Mouse (Mus musculus) midbrain, embryonic 12.5 days (tissue): ENCODE data around the gene Gm20388. TPM values are rescaled to one million over a fixed set of nuclear protein-coding genes. Genes with fewer than 3 reads are reported as not detected.
A peak's percentile ranks its signal among the peaks of the same experiment; 100 is the strongest.
"Not testable (repeated sequence)": the region's sequence is repeated elsewhere in the genome, so short reads cannot be mapped to it uniquely, and the experiment has no call there.

ENCODE experiments used
- ATAC-seq: fragments of 200-750 bp; cut with Nextera tagmentation; 2 replicates; pipeline ENCODE4 v1.8.0; 2017; ENCODE audit warnings: low read depth, moderate TSS enrichment, moderate library complexity; ENCODE audit not compliant: low FRiP score
- H3K27ac ChIP-seq: fragments of 300-500 bp; sonication (generic); replicated peaks from 2 replicates; pipeline ENCODE4 v1.5.1; 2016; ENCODE audit warnings: mild to moderate bottlenecking
- H3K27me3 ChIP-seq: fragments of 300-500 bp; sonication (generic); 2 replicates; pipeline ENCODE4 v1.6.1; 2016; ENCODE audit warnings: mild to moderate bottlenecking
- H3K36me3 ChIP-seq: fragments of 300-500 bp; sonication (generic); 2 replicates; pipeline ENCODE4 v1.6.1; 2016
- H3K4me1 ChIP-seq: fragments of 300-500 bp; sonication (generic); 2 replicates; pipeline ENCODE4 v1.6.1; 2016
- H3K4me2 ChIP-seq: fragments of 300-500 bp; sonication (generic); replicated peaks from 2 replicates; pipeline ENCODE4 v1.6.1; 2016; ENCODE audit warnings: mild to moderate bottlenecking, moderate library complexity
- H3K4me3 ChIP-seq: fragments of 300-500 bp; sonication (generic); 2 replicates; pipeline ENCODE4 v1.5.1; 2016; ENCODE audit warnings: mild to moderate bottlenecking
- H3K9ac ChIP-seq: fragments of 300-500 bp; sonication (generic); replicated peaks from 2 replicates; pipeline ENCODE4 v1.6.1; 2016; ENCODE audit warnings: mild to moderate bottlenecking, moderate library complexity
- H3K9me3 ChIP-seq: fragments of 300-500 bp; sonication (generic); 2 replicates; pipeline ENCODE4 v1.6.1; 2016; ENCODE audit warnings: mild to moderate bottlenecking
- WGBS: fragments of 180-500 bp; shearing (Covaris S2); methylation state at CpG from one replicate; pipeline ENCODE4 v1.1.7; 2016; 5-methylcytosine and 5-hydroxymethylcytosine counted together
- polyA plus RNA-seq: library from polyadenylated mRNA; unstranded; fragments of >200 nt; fragmentation: Nextera tagmentation; extraction: Ambion mirVana; gene quantifications from 2 replicates; pipeline ENCODE4 v1.2.1, GENCODE M21; 2016

Gm20388 gene
- polyA plus RNA-seq, 1 experiment from 2014 or later: not detected

GRCm38 (mm10) chr8:123960056-123960455 lies 4049.4 kb downstream of the Gm20388 start:
- WGBS: 90% methylated on average over 9 of the region's 9 CpGs
- Histone ChIP-seq H3K27me3 (no peaks in the 10 kb centered on the region), H3K4me2 (no peak overlapping the region), H3K4me3 (no peak overlapping the region), H3K36me3 (peaks cover 37% of the 10 kb centered on the region), H3K27ac (no peak overlapping the region), H3K9me3 (no peaks in the 10 kb centered on the region), H3K9ac (no peak overlapping the region), H3K4me1 (no peaks in the 10 kb centered on the region)
- ATAC-seq: no peak

- not testable (repeated sequence) for H3K9ac ChIP-seq, H3K9me3 ChIP-seq, H3K4me3 ChIP-seq, H3K4me2 ChIP-seq, H3K27ac ChIP-seq, H3K4me1 ChIP-seq, ATAC-seq, H3K27me3 ChIP-seq
- H3K36me3 ChIP-seq: peaks cover 35% of the 10 kb centered on the region
- WGBS: 90% methylated on average over 5 of the region's 5 CpGs
Observed at GRCm38 (mm10) chr8:123960556-123960955, 4049.9 kb downstream of the Gm20388 start.

GRCm38 (mm10) chr8:123961371-123961770 lies 4050.7 kb downstream of the Gm20388 start:
- H3K27ac ChIP-seq: no peak overlapping the region
- peaks cover 38% of the 10 kb centered on the region for H3K36me3 ChIP-seq

GRCm38 (mm10) chr8:123966896-123967295 lies 4056.3 kb downstream of the Gm20388 start:
- Histone ChIP-seq H3K9ac (no peak overlapping the region), H3K36me3 (peaks cover 15% of the 10 kb centered on the region; the same call in 1 of the 2 replicates), H3K27ac (no peak overlapping the region), H3K4me1 (no peaks in the 10 kb centered on the region), H3K9me3 (no peaks in the 10 kb centered on the region), H3K4me2 (no peak overlapping the region), H3K4me3 (no peak overlapping the region), H3K27me3 (no peaks in the 10 kb centered on the region)
- ATAC-seq: no peak
- WGBS: 69% methylated on average over 2 of the region's 2 CpGs

More at GRCm38 (mm10) chr8:123961371-123961770, 4050.7 kb downstream of the Gm20388 start:
- Histone ChIP-seq H3K9me3 (no peaks in the 10 kb centered on the region), H3K4me1 (no peaks in the 10 kb centered on the region), H3K27me3 (no peaks in the 10 kb centered on the region), H3K9ac (no peak overlapping the region), H3K4me3 (no peak overlapping the region), H3K4me2 (no peak overlapping the region)
- ATAC-seq: no peak
- WGBS: 68% methylated on average over 1 of the region's 1 CpGs

GRCm38 (mm10) chr8:123973495-123973894 lies 4062.9 kb downstream of the Gm20388 start:
- no peaks in the 10 kb centered on the region for H3K27me3 ChIP-seq
- ATAC-seq: no peak
- 76% methylated on average over 1 of the region's 1 CpGs for WGBS
- no peak overlapping the region for H3K9ac ChIP-seq
- no peak overlapping the region for H3K4me2 ChIP-seq
- no peaks in the 10 kb centered on the region for H3K4me1 ChIP-seq
- no peak overlapping the region for H3K4me3 ChIP-seq
- 0 out of 2 replicates have a peak, but pooled peaks cover 3% of the 10 kb centered on the region for H3K36me3 ChIP-seq
- H3K27ac ChIP-seq: no peak overlapping the region
- H3K9me3 ChIP-seq: no peaks in the 10 kb centered on the region

- Histone ChIP-seq H3K27me3 (peaks cover 3% of the 10 kb centered on the region), H3K27ac (no peak overlapping the region), H3K4me1 (peaks cover 12% of the 10 kb centered on the region), H3K9ac (no peak overlapping the region), H3K4me3 (no peak overlapping the region), H3K4me2 (no peak overlapping the region), H3K36me3 (no peaks in the 10 kb centered on the region), H3K9me3 (no peaks in the 10 kb centered on the region)
- 92% methylated on average over 4 of the region's 4 CpGs for WGBS
- no peak for ATAC-seq
Observed at GRCm38 (mm10) chr8:123977499-123977898, 4066.9 kb downstream of the Gm20388 start.

- Histone ChIP-seq H3K27me3 (peaks cover 3% of the 10 kb centered on the region), H3K4me2 (no peak overlapping the region), H3K9me3 (no peaks in the 10 kb centered on the region), H3K9ac (no peak overlapping the region), H3K4me1 (peaks cover 12% of the 10 kb centered on the region), H3K4me3 (no peak overlapping the region), H3K36me3 (no peaks in the 10 kb centered on the region), H3K27ac (no peak overlapping the region)
- WGBS: 78% methylated on average over 14 of the region's 14 CpGs
- no peak for ATAC-seq
Observed at GRCm38 (mm10) chr8:123978166-123978838, 4067.7 kb downstream of the Gm20388 start.

GRCm38 (mm10) chr8:123978926-123979325 lies 4068.3 kb downstream of the Gm20388 start:
- Histone ChIP-seq H3K4me3 (no peak overlapping the region), H3K36me3 (no peaks in the 10 kb centered on the region), H3K9ac (no peak overlapping the region), H3K27me3 (peaks cover 3% of the 10 kb centered on the region), H3K9me3 (no peaks in the 10 kb centered on the region), H3K4me2 (no peak overlapping the region), H3K4me1 (peaks cover 12% of the 10 kb centered on the region), H3K27ac (no peak overlapping the region)
- no peak for ATAC-seq
- 76% methylated on average over 8 of the region's 8 CpGs for WGBS

GRCm38 (mm10) chr8:123980239-123980638 lies 4069.6 kb downstream of the Gm20388 start:
- Histone ChIP-seq H3K9me3 (no peaks in the 10 kb centered on the region), H3K27me3 (peaks cover 3% of the 10 kb centered on the region), H3K4me2 (no peak overlapping the region), H3K36me3 (no peaks in the 10 kb centered on the region), H3K9ac (no peak overlapping the region; the same call in 1 of the 2 replicates), H3K4me3 (no peak overlapping the region), H3K27ac (no peak overlapping the region), H3K4me1 (peaks cover 12% of the 10 kb centered on the region)
- ATAC-seq: no peak
- 74% methylated on average over 4 of the region's 4 CpGs for WGBS

- Histone ChIP-seq H3K27me3 (peaks cover 3% of the 10 kb centered on the region), H3K36me3 (no peaks in the 10 kb centered on the region), H3K4me2 (peak overlapping the region; percentile 95), H3K9ac (peak overlapping the region; percentile 41; the same call in 1 of the 2 replicates), H3K27ac (no peak overlapping the region), H3K9me3 (no peaks in the 10 kb centered on the region), H3K4me1 (peaks cover 12% of the 10 kb centered on the region), H3K4me3 (peak overlapping the region; percentile 75; the same call in 1 of the 2 replicates)
- WGBS: 56% methylated on average over 4 of the region's 4 CpGs
- no peak for ATAC-seq
Observed at GRCm38 (mm10) chr8:123981674-123982073, 4071.0 kb downstream of the Gm20388 start.

GRCm38 (mm10) chr8:123982291-123982793 lies 4071.7 kb downstream of the Gm20388 start:
- ATAC-seq: peak; percentile 66
- Histone ChIP-seq H3K27ac (peak overlapping the region; percentile 85), H3K4me3 (peak overlapping the region; percentile 75), H3K36me3 (no peaks in the 10 kb centered on the region), H3K9me3 (no peaks in the 10 kb centered on the region), H3K4me1 (peaks cover 12% of the 10 kb centered on the region), H3K4me2 (peak overlapping the region; percentile 95), H3K27me3 (peaks cover 3% of the 10 kb centered on the region), H3K9ac (peak overlapping the region; percentile 75)
- WGBS: under 1% methylated on average over 48 of the region's 48 CpGs

GRCm38 (mm10) chr8:123982826-123983400 lies 4072.3 kb downstream of the Gm20388 start, which contains the start of gene Abcb10:
Gene Abcb10 (minus strand): TSS chr8:123983122.
- Histone ChIP-seq H3K36me3 (no peaks in the 10 kb centered on the region), H3K27ac (peak within 1 kb of the TSS; percentile 85), H3K9me3 (no peaks in the 10 kb centered on the region), H3K4me3 (peak within 1 kb of the TSS; percentile 75), H3K27me3 (peaks cover 3% of the 10 kb centered on the region), H3K4me2 (peak within 1 kb of the TSS; percentile 95), H3K4me1 (peaks cover 12% of the 10 kb centered on the region), H3K9ac (peak within 1 kb of the TSS; percentile 75)
- 1% methylated on average over 55 of the region's 56 CpGs for WGBS
- peak; percentile 93 for ATAC-seq
